Mouse (Mus musculus): ENCODE measurements around the gene Cad.
"Not testable (repeated sequence)": the region's sequence is repeated elsewhere in the genome, so short reads cannot be mapped to it uniquely, and the experiment has no call there.

Gene Cad

DNA sequence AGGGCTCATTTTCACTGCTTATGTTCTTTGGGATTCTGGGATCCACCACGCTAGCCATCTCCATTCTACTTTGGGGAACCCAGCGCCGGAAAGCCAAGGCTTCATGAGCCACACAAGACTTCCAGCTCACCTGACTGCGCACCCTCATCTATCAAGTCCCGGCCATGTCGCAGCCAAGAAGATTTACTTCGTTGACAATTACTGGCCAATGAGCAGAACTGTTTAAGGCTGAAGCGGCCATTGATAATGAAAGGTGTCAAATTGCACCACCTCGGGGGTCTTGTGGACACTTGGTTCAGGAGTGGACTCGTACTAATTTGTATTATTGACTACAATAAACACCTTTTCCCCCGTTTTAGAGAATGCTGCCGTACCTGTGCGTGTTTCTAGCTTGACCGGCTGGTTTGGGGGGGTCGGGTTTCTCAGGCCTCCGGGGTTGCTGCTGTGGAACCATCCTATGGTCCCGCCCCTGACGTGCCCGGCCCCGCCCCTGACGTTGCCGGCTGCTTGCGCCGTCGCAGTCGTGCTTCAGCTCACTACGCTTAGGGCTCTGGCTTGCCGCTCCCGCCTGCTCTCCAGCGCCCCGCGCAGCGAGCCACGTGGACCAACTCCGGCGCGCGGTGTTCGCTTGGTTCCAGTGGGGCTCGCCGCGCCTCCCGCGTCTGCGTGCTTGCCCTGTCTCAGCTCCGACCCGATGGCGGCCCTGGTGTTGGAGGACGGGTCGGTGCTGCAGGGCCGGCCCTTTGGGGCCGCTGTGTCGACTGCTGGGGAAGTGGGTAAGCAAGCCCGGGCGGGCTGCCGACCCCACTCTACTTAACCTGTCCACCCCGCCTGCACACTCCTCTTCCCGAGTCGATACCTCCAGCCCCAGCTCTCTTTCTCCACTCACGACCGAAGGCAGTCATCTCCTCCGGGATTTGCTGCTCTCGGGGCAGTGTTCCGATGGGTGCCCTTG is at the start of gene Cad:
Gene Cad (plus strand): TSS at position 520 of the 955 bp plus-strand sequence.
- peak; percentile 96 for DNase-seq (ENCODE audit: low read depth)

DNA sequence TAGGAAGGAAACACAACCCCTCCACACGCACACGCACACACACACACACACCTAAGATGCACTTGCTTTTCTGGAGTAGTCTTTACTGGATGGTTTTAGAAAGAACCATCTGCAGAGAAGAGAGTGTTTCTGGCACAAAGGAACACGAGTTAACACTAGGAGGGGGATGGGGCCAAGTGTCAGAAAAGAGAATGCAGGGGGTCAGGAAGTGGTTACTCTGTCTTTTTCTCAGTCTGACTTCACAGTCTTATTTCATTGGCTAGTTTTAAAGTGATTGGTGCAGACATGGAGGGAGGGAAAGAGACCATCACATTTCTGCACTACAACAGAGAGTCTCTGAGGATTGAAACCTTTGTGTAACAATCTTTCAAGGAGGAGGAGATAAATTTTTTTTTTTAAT is 41.8 kb upstream of the Cad start:
- DNase-seq (ENCODE audit: low read depth), result no peak

DNA sequence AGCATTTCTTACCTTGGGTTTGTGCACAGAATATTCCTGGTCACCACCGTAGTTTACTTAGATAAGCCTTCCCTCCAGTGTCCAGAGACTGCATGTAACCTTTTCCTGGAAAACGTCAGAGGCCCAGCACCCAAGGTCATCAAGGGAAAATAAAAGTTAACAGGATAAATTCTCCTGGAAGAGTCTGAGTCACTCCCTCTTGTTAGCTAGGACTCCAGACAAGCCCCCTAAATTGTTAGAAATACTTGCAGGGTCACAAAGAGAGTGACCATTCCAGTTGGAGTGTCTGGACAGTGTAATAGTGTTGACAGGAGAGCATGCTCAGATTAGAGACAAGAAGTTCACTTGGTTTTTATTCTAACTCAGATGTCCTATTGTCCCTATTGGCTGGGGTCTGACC is 38.7 kb upstream of the Cad start:
- DNase-seq (ENCODE audit: low read depth), result no peak

DNA sequence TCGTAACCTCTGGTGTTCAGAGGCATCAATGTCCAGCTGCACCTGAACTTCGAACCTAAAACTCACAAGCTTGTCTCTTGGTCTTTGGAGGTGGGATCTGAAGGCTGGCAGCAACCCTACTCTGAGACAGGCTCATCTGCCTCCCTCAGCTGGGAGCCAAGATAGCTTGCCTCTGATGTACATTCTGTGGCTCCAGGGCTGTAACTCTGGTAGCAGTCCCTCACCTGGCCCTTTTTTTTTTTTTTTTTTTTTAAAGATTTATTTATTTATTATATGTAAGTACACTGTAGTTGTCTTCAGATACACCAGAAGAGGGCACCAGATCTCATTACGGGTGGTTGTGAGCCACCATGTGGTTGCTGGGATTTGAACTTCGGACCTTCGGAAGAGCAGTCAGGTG is 32.8 kb upstream of the Cad start:
- not testable (repeated sequence) for DNase-seq (ENCODE audit: low read depth)

DNA sequence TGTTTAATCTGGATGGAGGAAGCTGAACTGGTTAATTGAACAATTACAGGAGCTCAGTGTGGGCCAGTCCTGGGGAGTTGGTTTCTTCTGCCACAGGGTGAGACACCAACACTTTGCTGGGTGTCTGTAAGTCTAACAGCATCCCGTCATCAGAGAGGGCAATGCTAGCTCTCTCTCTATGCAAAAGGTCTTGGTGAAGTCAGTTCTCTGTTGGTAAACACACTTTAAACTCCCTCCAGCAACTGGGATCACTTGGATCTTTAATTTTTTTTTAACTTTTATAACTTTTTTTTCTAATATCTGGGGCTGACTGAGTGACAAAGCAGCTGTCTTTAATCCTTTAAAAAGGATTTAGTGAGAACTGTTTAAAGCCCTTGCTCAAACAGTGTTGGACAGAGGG is 31.9 kb upstream of the Cad start:
- DNase-seq (ENCODE audit: low read depth), result no peak

DNA sequence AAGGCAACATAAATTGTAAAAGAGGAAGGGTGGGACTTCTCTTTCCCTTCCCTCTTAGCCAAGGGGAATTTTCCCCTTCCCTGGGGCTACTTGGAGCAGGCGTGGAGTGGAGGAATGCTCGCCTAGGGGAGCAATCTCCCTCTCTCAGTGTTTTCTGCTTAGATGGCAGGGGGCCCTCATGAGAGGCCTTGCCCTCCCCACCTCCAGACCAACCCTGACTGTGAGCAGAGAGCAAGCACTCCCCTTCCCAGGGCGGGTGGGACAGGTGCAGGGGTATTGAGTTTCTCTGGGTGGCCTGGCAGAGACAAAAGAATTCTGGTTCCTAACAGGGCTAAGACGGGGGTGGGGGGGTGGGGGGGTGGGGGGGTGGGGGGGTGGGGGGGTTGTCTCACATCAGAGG is 31.3 kb upstream of the Cad start:
- no peak for DNase-seq (ENCODE audit: low read depth)

DNA sequence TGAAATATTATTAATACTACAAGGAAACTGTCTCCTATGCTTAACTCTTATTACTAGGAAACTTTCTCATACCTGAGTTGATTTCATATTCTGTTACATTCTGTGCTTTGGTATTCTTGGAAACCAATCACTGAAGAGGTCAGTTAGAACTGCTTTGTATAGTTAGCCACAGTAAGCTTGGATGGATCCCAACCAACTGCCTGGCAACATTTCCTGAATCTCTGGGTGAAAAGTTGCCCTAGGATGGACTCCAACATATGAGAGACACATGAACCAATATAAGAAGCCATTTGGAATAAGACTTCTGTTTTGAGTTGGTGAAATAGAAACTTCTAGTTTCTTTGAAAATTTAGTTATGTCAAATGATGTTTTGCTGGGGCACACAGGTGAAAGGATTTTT is 29.9 kb upstream of the Cad start:
- peak; percentile 32 for DNase-seq (ENCODE audit: low read depth)

DNA sequence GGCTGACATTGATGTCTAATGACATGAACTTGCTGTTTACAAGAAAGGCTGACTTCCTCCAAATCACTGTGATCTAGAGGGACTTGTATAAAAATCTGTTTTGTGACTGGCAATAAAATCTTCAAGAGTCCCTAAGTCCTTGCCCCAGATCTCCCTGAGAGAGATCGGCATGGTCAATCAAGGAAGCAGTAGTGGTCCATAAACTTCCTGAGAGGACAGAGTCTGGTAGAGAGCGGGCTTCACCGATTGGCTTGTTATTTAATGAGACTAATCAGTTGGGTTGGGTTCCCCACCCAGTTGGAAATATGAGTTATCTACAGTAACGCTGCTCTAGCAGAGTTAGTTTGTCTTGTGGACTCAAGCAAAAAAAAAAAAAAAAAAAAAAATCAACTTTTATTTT is 23.7 kb upstream of the Cad start:
- DNase-seq (ENCODE audit: low read depth), result no peak

DNA sequence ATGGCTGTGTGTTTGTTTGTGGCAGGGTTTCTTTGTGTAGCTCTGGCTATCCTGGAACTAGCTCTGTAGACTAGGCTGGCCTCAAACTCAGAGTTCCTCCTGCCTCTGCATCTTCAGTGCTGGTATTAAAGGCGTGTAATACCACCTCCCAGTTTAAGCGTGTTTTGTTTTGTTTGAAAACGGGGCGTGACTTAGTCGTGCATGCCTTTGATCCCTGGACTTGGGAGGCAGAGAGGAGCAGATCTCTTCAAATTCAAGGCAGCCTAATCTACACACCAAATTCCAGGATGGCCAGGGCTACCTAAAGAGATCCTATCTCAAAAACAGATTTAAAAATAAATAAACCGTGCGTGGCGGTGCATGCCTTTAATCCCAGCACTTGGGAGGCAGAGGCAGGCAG is 23.1 kb upstream of the Cad start:
- no peak for DNase-seq (ENCODE audit: low read depth)

DNA sequence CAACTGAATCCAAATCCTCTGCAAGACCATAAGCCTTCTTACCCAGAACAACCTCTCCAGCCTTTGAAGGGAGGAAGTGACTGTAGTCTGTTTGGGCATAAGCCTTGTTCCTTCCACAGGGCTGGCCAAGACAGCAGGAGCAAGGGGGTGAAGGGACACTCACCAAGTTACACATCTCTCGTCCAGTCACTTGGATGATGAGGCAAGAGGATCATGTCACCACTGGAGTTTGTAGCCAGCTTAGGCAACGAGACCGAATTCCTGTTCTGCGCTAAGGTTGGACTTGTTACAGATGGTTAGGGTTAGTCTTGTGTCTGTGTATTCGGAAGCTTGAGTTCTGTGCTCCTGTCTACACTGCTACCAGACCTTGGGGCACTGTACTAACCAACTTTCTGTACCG is 19.9 kb upstream of the Cad start:
- no peak for DNase-seq (ENCODE audit: low read depth)

DNA sequence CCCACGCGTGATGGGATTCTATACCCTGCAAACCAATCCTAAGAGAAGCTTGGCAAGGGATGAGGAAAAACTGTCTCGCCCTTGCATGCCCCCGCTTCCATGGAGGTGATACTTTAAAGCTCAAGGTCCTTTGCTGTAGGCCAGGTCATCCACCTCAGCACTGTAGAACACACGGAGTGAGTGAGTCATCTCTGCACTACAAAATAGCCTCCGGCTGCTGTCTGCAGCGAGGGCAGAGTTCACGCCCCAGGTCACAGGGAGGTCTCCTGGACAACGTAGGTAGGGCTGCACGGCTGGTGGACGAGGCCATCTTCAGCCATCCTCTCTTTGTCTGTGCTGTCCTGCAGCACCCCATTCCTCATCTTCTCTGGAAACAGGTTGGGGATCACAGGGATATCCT is 18.0 kb upstream of the Cad start:
- DNase-seq (ENCODE audit: low read depth), result not testable (repeated sequence)

DNA sequence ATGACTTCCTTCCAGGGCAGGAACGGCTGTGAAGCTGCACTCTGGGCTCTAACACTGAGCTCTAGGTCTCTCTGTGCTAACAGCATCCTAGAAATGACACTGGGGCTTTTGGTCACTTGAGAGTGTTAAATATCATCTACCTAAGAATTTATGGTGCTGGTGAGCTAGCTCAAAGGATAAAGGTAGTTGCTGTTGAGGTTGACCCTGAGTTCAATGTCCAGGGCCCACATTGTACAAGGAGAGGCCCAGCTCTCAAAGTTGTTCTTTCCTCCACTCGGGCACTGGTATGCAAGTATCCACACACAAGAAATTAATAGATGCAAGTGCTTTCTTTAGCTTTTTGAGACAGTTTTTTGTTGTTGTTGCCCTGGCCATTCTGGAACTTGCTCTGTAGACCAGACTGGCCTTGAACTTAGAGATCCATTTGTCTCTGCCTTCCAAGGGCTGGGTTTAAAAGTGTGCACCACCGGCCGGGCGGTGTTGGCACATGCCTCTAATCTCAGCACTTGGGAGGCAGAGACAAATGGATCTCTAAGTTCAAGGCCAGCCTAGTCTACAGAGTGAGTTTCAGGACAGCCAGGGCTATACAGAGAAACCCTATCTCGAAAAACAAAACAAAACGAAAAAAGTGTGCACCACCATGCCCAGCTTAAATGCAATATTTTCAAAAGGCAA is 16.3 kb upstream of the Cad start:
- no peak for DNase-seq (ENCODE audit: low read depth)

DNA sequence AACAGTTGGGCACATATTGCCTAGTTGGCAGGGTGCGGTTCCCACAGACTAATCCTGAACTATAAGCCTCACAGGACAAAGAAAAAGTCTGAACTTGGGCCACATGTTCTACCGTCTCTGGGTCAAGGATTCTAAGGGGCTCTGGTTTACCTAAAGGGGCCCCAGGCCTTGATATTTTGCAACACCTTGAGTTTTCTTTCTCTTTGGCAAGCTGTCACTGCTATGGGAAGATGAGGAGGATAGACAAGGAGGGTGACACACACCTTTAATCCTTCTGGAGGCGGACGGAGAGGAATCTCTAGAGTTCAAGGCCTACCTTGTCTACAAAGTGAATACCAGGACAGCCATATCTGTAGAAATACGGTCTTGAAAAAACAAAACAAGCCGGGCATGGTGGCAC is 8.2 kb upstream of the Cad start:
- no peak for DNase-seq (ENCODE audit: low read depth)

DNA sequence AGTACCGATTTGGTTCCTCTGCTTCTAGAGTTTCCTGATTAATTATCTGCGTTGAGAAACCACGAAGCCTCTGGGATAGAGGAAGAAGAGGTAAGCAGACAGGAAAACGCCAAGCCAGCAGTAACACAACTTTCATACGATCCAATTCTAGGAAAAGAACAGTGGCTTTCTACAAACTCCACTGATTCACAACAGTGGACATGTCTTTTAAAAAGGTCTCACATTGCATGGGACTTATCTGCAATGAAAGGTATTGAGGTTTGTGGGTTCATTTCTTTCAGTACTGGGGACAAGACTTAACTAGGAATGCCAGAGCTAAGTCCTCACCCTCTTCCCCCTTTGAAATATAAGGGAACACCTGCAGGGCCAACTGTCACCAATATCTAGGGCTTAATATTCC is 7.5 kb upstream of the Cad start:
- no peak for DNase-seq (ENCODE audit: low read depth)

DNA sequence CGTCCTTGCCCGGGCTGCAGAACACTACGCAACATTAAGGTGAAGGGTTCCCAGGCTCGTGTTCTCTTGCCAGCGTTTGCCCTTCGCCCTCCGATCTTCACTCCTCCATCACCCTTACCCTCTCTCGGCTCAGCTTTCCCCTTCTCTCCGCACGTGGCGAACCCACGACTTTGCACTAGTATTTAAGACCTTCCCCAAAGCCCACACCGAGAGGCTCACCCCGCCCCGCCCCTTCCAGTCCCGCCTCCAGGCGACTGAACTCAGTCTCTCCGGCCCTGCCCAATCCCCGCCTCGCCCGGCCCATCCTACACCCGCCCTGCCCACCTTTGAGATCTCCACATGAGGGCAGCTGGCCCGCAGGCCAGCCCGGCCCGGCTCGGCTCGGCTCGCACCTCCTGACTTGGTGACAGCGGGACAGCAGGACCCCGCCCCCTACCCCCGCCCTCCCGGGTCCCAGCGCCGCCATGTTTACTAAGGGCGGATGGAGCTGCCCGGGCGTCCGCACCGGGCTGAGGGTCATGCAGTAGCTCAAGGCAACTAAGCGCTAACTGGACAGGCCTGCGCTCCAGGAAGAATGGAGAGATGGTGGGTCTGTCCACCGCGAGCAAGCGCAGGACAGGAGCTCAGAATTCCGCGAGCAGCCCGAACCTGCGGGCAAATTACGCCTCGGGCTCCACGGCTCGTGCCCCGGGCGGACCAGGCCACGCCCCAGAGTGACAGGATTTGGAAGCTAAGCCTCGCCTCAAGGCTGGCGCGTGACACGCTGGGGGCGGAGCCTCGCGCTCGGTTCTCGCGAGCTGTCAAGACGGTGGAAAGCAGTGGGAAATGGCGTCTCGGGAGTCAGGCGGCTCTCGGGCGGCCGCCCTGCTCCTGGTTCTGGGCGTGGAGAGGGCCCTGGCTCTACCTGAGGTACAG is 6.5 kb upstream of the Cad start, which contains the start of gene Atraid:
Gene Atraid (plus strand): TSS at position 465 of the 915 bp plus-strand sequence.
- DNase-seq (ENCODE audit: low read depth), result peak; percentile 100

DNA sequence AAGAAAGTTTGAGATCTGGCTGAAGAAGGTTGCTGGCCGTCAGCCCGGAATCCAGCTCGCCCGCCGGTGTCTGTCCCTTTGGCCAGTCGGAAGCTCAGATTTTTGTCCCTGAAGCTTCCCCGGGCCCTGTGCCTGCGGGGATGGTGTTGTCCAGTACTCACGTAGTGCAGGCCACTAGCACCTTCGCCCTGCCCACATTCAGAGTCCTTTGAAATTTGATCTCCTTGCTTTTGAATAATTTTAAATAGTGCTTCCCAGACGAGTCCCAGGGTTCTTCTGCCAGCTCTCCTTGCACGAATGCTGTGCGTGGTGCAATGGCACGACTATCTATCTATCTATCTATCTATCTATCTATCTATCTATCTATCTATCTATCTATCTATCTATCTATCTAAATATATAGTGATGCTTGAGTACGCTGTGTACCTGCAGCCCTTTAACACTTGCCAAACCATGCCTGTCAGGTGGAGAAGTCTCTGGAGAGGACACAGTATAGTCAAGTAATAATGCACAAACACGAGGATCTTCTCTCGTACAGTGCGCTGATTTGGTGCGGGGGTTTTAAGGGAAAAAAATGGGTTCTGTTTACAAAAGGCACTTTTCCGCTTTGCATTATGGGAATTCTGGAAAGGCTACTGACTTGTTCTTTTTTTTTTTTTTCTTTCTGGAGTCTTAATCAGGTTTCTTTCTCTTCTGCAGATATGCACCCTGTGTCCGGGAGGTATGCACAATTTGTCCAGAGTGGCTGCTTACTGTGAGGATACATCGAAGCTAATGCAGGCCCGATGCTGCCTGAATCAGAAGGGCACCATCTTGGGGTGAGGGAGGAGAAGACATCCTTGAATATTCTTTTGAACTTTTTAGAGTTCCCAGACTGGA is 5.6 kb upstream of the Cad start, which contains the start of gene Slc5a6:
Gene Slc5a6 (minus strand): TSS at position 162 of the 879 bp plus-strand sequence.
- peak; percentile 86 for DNase-seq (ENCODE audit: low read depth)

DNA sequence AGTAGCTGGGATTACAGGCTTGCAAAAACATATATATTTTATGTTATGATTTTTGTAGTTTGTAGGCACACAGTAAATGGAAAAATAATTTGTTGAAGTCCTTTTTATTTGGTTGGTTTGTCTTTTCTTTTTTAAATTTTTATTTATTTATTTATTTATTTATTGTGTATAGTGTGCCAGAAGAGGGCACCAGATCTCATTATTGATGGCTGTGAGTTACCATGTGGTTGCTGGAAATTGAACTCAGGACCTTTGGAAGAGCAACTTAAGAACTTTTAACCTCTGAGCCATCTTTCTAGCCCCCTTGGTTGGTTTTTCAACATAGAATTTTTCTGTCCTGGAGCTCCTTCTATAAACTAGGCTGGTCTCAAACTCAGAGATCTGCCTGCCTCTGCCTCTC is 4.2 kb upstream of the Cad start:
- DNase-seq (ENCODE audit: low read depth), result peak; percentile 17

DNA sequence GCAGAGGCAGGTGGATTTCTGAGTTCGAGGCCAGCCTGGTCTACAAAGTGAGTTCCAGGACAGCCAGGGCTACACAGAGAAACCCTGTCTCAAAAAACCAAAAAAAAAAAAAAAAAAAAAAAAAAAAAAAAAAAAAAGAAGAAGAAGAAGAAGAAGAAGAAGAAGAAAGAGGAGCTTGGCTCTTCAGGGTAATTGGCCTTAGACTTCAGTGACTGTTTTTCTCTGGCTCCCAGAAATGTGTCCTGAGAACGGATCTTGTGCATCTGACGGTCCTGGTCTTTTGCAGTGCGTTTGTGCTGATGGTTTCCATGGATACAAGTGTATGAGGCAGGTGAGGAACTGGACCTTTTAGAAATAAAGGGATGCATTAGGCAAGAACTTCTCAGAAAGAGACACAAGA is 852 bp upstream of the Cad start:
- DNase-seq (ENCODE audit: low read depth), result not testable (repeated sequence)

DNA sequence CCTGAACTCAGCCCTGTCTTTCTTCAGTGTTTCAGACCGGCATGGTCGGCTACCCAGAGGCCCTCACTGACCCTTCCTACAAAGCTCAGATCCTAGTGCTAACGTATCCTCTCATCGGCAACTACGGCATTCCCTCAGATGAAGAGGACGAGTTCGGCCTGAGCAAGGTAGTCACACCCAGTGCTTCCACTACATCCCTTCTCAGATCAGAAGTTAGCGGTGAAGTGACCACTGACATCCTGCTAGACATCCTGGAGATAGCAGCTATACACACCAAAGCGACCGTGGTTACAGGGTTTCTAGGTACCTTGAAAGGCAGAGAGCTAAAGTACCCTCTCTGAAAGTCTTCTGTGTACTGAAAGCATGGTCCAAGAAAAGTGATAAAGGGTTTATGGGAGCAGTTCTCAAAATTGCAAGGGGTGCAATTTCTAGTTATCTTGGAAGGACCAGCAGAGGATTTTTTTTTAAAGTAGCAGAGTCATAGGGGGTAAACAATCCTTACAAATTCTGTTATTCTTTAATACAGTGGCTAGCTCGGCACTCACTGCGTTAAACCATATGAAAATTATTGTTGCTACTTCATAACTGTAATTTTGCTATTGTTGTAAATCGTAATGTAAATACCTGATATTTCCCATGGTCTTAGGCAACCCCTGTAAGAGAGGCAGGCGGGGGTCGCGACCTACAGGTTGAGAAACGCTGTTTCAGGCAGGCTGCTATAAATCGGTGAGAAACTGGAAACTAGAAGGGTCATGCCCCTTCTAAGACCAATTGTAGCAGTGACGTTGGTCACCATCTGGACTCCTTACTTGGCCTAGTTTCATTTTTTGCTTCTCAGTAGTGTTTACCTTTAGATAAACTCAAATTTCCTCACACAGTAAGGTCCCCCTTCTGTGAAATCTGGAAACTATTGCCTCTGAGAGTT is 898 bp downstream of the Cad start:
- peak; percentile 18 for DNase-seq (ENCODE audit: low read depth)

DNA sequence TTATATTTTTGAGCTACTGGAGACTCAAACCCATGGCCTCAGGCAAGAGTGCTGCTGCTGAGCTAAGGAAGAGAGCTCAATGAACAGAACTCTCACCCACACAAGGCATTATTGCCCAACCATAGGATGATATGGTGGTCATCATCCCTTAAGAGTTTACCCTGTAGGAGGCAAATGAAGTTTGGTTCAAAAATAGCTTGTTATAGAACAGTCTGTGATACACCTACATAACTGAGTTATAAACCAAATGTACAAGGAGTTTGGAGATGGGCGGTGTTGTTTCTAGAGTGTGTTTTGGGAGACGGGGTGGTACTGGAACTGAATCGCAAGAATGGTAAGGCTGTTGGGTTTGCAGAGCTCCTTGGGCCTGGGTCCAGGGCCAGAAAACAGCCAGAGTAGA is 15.2 kb downstream of the Cad start:
- DNase-seq (ENCODE audit: low read depth), result no peak

Measured in NIH3T3 (cell line).